Mouse (Mus musculus) embryonic fibroblast, embryonic 13.5 days (primary cell): ENCODE measurements around the gene Gpr142.

Experiments used
- CTCF ChIP-seq: IDR thresholded peaks from 2 replicates; pipeline ENCODE4 v1.5.1; 2011; ENCODE audit warnings: mild to moderate bottlenecking, control low read depth, low read length, moderate library complexity, borderline replicate concordance; ENCODE audit not compliant: insufficient read depth
- POLR2A ChIP-seq: IDR thresholded peaks from 2 replicates; pipeline ENCODE4 v1.6.1; 2011; ENCODE audit warnings: low read depth, mild to moderate bottlenecking, control low read depth, low read length, moderate library complexity

DNA sequence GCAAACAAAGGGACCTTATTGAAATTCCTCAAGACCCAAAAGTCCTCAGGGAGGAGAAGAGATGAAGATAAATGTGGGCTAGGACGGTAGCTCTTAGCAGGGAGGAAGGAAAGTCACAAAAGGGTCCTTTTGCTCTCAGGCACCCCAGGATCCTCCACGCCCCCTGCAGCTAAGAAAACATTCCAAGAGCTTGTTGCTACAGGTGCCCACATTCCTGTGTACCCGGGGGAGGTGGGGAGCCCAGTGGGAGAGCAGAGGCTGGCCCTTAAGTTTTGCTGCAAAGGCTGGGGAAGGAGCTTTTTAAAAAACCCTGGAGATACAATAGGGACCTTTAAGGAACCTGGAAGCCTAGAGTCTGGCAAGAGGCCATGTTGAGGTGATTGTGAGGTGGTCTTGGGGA, 21.7 kb downstream of the Gpr142 start:
- TF ChIP-seq POLR2A (no peak), CTCF (no peak)
